Mouse (Mus musculus) lung, postnatal 0 days (tissue): ENCODE results near the gene Dst. TPM values are rescaled to one million over a fixed set of nuclear protein-coding genes. Genes with fewer than 3 reads are reported as not detected.
A peak's percentile ranks its signal among the peaks of the same experiment; 100 is the strongest.

ENCODE experiments used
- ATAC-seq: fragments of 200-750 bp; cut with Nextera tagmentation; 2 replicates; pipeline ENCODE4 v1.8.0; 2017; ENCODE audit warnings: moderate library complexity
- DNase-seq: peaks from one replicate; pipeline ENCODE4 v3.0.0-alpha.2; 2016; ENCODE audit warnings: low spot score
- H3K27ac ChIP-seq: fragments of 300-500 bp; sonication (generic); 2 replicates; pipeline ENCODE4 v1.5.1; 2014; ENCODE audit warnings: antibody characterized with exemption, mild to moderate bottlenecking, low read length, mixed read lengths
- H3K27me3 ChIP-seq: fragments of 300-500 bp; sonication (generic); replicated peaks from 2 replicates; pipeline ENCODE4 v1.6.1; 2014; ENCODE audit warnings: low read length, mixed read lengths; ENCODE audit not compliant: insufficient read depth
- H3K36me3 ChIP-seq: fragments of 300-500 bp; sonication (generic); 2 replicates; pipeline ENCODE4 v1.6.1; 2014; ENCODE audit warnings: low read length, mixed read lengths; ENCODE audit not compliant: insufficient read depth
- H3K4me1 ChIP-seq: fragments of 300-500 bp; sonication (generic); 2 replicates; pipeline ENCODE4 v1.6.1; 2014; ENCODE audit warnings: antibody characterized with exemption, low read depth, low read length, mixed read lengths; ENCODE audit not compliant: insufficient read depth
- H3K4me2 ChIP-seq: fragments of 300-500 bp; sonication (generic); replicated peaks from 2 replicates; pipeline ENCODE4 v1.6.1; 2014; ENCODE audit warnings: low read depth, mild to moderate bottlenecking, low read length, moderate library complexity, mixed read lengths
- H3K4me3 ChIP-seq: fragments of 300-500 bp; sonication (generic); 2 replicates; pipeline ENCODE4 v1.5.1; 2014; ENCODE audit warnings: low read depth, low read length
- H3K9ac ChIP-seq: fragments of 300-500 bp; sonication (generic); replicated peaks from 2 replicates; pipeline ENCODE4 v1.6.1; 2014; ENCODE audit warnings: low read depth, mild to moderate bottlenecking
- H3K9me3 ChIP-seq: fragments of 300-500 bp; sonication (generic); 2 replicates; pipeline ENCODE4 v1.6.1; 2016; ENCODE audit warnings: low read length, mixed read lengths
- CTCF ChIP-seq: IDR thresholded peaks from 2 replicates; pipeline ENCODE4 v1.5.1; 2016; ENCODE audit warnings: antibody characterized with exemption, mild to moderate bottlenecking
- EP300 ChIP-seq: IDR thresholded peaks from 2 replicates; pipeline ENCODE4 v1.6.1; 2016; ENCODE audit warnings: antibody characterized with exemption, mild to moderate bottlenecking, control low read depth
- WGBS: fragments of 180-500 bp; shearing (Covaris S2); extraction: QIAGEN DNeasy Blood & Tissue Kit; methylation state at CpG from one replicate; pipeline ENCODE4 v1.1.7; 2014; 5-methylcytosine and 5-hydroxymethylcytosine counted together
- polyA plus RNA-seq: library from polyadenylated mRNA; unstranded; fragments of >200 nt; fragmentation: Nextera tagmentation; extraction: Ambion mirVana; gene quantifications from 2 replicates; pipeline ENCODE4 v1.2.1, GENCODE M21; 2015

Dst gene
- polyA plus RNA-seq, 1 experiment from 2014 or later = 18.1 TPM

GRCm38 (mm10) chr1:34187501-34187900 lies 279.5 kb downstream of the Dst start:
- TF ChIP-seq CTCF = no peak
- TF ChIP-seq EP300 = no peak
- Histone ChIP-seq H3K27me3 (no peaks in the 10 kb centered on the region), H3K4me3 (no peak overlapping the region), H3K9me3 (no peaks in the 10 kb centered on the region), H3K4me1 (no peaks in the 10 kb centered on the region), H3K4me2 (no peak overlapping the region), H3K9ac (no peak overlapping the region), H3K36me3 (0 out of 2 replicates have a peak, but pooled peaks cover 6% of the 10 kb centered on the region), H3K27ac (no peak overlapping the region)
- no peak for DNase-seq
- WGBS = 75% methylated on average over 5 of the region's 5 CpGs
- no peak for ATAC-seq

GRCm38 (mm10) chr1:34188721-34189236 lies 280.8 kb downstream of the Dst start:
- H3K4me2 ChIP-seq = no peak overlapping the region
- ATAC-seq (no peak; the same call in 1 of the 2 replicates), DNase-seq (peak; percentile 26)
- no peaks in the 10 kb centered on the region for H3K4me1 ChIP-seq
- H3K36me3 ChIP-seq = 0 out of 2 replicates have a peak, but pooled peaks cover 6% of the 10 kb centered on the region
- H3K27ac ChIP-seq = no peak overlapping the region
- no peaks in the 10 kb centered on the region for H3K9me3 ChIP-seq
- no peak overlapping the region for H3K9ac ChIP-seq
- H3K27me3 ChIP-seq = no peaks in the 10 kb centered on the region
- no peak overlapping the region for H3K4me3 ChIP-seq
- 68% methylated on average over 16 of the region's 16 CpGs for WGBS
- no peak for TF ChIP-seq EP300
- no peak for TF ChIP-seq CTCF

- WGBS = 71% methylated on average over 14 of the region's 14 CpGs
- Histone ChIP-seq H3K9ac (no peak overlapping the region), H3K27me3 (no peaks in the 10 kb centered on the region), H3K9me3 (no peaks in the 10 kb centered on the region), H3K4me3 (no peak overlapping the region), H3K27ac (no peak overlapping the region), H3K4me2 (no peak overlapping the region), H3K36me3 (0 out of 2 replicates have a peak, but pooled peaks cover 6% of the 10 kb centered on the region), H3K4me1 (no peaks in the 10 kb centered on the region)
- no peak for DNase-seq
- ATAC-seq = no peak
- TF ChIP-seq CTCF (no peak), EP300 (no peak)
Measured at GRCm38 (mm10) chr1:34189318-34189717, 281.3 kb downstream of the Dst start.

GRCm38 (mm10) chr1:34189970-34190369 lies 281.9 kb downstream of the Dst start:
- Histone ChIP-seq H3K4me1 (no peaks in the 10 kb centered on the region), H3K9me3 (no peaks in the 10 kb centered on the region), H3K4me2 (no peak overlapping the region), H3K27me3 (no peaks in the 10 kb centered on the region), H3K9ac (no peak overlapping the region), H3K27ac (no peak overlapping the region), H3K36me3 (0 out of 2 replicates have a peak, but pooled peaks cover 6% of the 10 kb centered on the region), H3K4me3 (no peak overlapping the region)
- DNase-seq = peak; percentile 25
- 60% methylated on average over 7 of the region's 7 CpGs for WGBS
- ATAC-seq = no peak
- TF ChIP-seq EP300 (no peak), CTCF (peak; percentile 70)

GRCm38 (mm10) chr1:34192174-34192573 lies 284.1 kb downstream of the Dst start:
- Histone ChIP-seq H3K4me2 (no peak overlapping the region), H3K9me3 (no peaks in the 10 kb centered on the region), H3K27me3 (no peaks in the 10 kb centered on the region), H3K9ac (no peak overlapping the region), H3K36me3 (0 out of 2 replicates have a peak, but pooled peaks cover 6% of the 10 kb centered on the region), H3K4me1 (no peaks in the 10 kb centered on the region), H3K4me3 (no peak overlapping the region), H3K27ac (no peak overlapping the region)
- no peak for TF ChIP-seq EP300
- no peak for TF ChIP-seq CTCF
- DNase-seq (no peak), ATAC-seq (no peak)
- WGBS = 82% methylated on average over 17 of the region's 17 CpGs

GRCm38 (mm10) chr1:34200791-34201190 lies 292.8 kb downstream of the Dst start:
- DNase-seq = no peak
- TF ChIP-seq CTCF (no peak), EP300 (no peak)
- H3K27me3 ChIP-seq = no peaks in the 10 kb centered on the region
- no peak overlapping the region for H3K27ac ChIP-seq
- H3K9me3 ChIP-seq = no peaks in the 10 kb centered on the region
- no peak overlapping the region for H3K9ac ChIP-seq
- no peak overlapping the region for H3K4me2 ChIP-seq
- no peak overlapping the region for H3K4me3 ChIP-seq
- 0 out of 2 replicates have a peak, but pooled peaks cover 11% of the 10 kb centered on the region for H3K36me3 ChIP-seq
- 86% methylated on average over 18 of the region's 18 CpGs for WGBS
- no peaks in the 10 kb centered on the region for H3K4me1 ChIP-seq
- ATAC-seq = no peak
